Mouse (Mus musculus) heart, embryonic 12.5 days (tissue): ENCODE measurements around the gene Msto1. TPM values are rescaled to one million over a fixed set of nuclear protein-coding genes. Genes with fewer than 3 reads are reported as not detected.
"Not testable (repeated sequence)": the region's sequence is repeated elsewhere in the genome, so short reads cannot be mapped to it uniquely, and the experiment has no call there.

Source experiments
- ATAC-seq: fragments of 200-750 bp; cut with Nextera tagmentation; 2 replicates; pipeline ENCODE4 v1.8.0; 2017; ENCODE audit warnings: moderate TSS enrichment, moderate library complexity; ENCODE audit not compliant: insufficient number of reproducible peaks, low FRiP score
- H3K27ac ChIP-seq: fragments of 300-500 bp; sonication (generic); 2 replicates; pipeline ENCODE4 v1.5.1; 2016; ENCODE audit warnings: mild to moderate bottlenecking, moderate library complexity; ENCODE audit not compliant: poor library complexity, severe bottlenecking
- H3K27me3 ChIP-seq: fragments of 300-500 bp; sonication (generic); replicated peaks from 2 replicates; pipeline ENCODE4 v1.6.1; 2016; ENCODE audit warnings: mild to moderate bottlenecking, moderate library complexity
- H3K36me3 ChIP-seq: fragments of 300-500 bp; sonication (generic); 2 replicates; pipeline ENCODE4 v1.6.1; 2016; ENCODE audit warnings: mild to moderate bottlenecking, moderate library complexity
- H3K4me1 ChIP-seq: fragments of 300-500 bp; sonication (generic); replicated peaks from 2 replicates; pipeline ENCODE4 v1.6.1; 2016; ENCODE audit warnings: mild to moderate bottlenecking
- H3K4me2 ChIP-seq: fragments of 300-500 bp; sonication (generic); 2 replicates; pipeline ENCODE4 v1.6.1; 2016; ENCODE audit warnings: mild to moderate bottlenecking, moderate library complexity
- H3K4me3 ChIP-seq: fragments of 300-500 bp; sonication (generic); 2 replicates; pipeline ENCODE4 v1.5.1; 2016; ENCODE audit warnings: mild to moderate bottlenecking
- H3K9ac ChIP-seq: fragments of 300-500 bp; sonication (generic); 2 replicates; pipeline ENCODE4 v1.6.1; 2016; ENCODE audit warnings: mild to moderate bottlenecking, moderate library complexity
- H3K9me3 ChIP-seq: fragments of 300-500 bp; sonication (generic); replicated peaks from 2 replicates; pipeline ENCODE4 v1.6.1; 2016; ENCODE audit warnings: mild to moderate bottlenecking, moderate library complexity
- WGBS: fragments of 180-500 bp; shearing (Covaris S2); methylation state at CpG from one replicate; pipeline ENCODE4 v1.1.7; 2016; 5-methylcytosine and 5-hydroxymethylcytosine counted together
- polyA plus RNA-seq: library from polyadenylated mRNA; unstranded; fragments of >200 nt; fragmentation: Nextera tagmentation; extraction: Ambion mirVana; gene quantifications from 2 replicates; pipeline ENCODE4 v1.2.1, GENCODE M21; 2016

The Msto1 gene
- polyA plus RNA-seq, 1 experiment from 2014 or later: 48.9 TPM

DNA sequence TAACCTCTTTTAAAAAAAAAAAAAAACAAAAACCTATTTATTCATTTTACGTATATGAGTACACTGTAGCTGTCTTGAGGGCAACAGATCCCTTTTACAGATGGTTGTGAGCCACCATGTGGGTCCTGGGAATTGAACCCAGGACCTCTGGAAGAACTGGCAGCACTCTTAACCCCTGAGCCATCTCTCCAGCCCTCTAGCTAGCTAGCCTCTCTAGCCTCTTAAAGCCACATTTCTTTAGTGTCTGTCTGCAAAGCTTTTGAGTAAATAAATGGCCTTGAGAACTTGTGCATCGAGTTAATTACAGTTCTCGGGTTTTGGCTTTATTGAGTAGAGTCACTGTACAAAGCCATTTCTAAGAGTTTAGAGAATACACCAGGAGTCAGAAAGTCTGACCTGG, 9.0 kb downstream of the Msto1 start:
- Histone ChIP-seq H3K4me2 (no peak overlapping the region), H3K27ac (no peak overlapping the region), H3K27me3 (no peaks in the 10 kb centered on the region), H3K9ac (no peak overlapping the region), H3K4me1 (no peaks in the 10 kb centered on the region), H3K36me3 (peaks cover 88% of the 10 kb centered on the region), H3K4me3 (no peak overlapping the region), H3K9me3 (no peaks in the 10 kb centered on the region)
- 85% methylated on average over 3 of the region's 3 CpGs for WGBS
- no peak for ATAC-seq

- not testable (repeated sequence) for H3K4me1 ChIP-seq, H3K4me2 ChIP-seq, H3K9ac ChIP-seq, H3K27me3 ChIP-seq, H3K4me3 ChIP-seq, ATAC-seq, H3K9me3 ChIP-seq, H3K27ac ChIP-seq
- H3K36me3 ChIP-seq: peaks cover 31% of the 10 kb centered on the region
- WGBS: 96% methylated on average over 7 of the region's 7 CpGs
These were observed 20.8 kb downstream of the Msto1 start for GRCm38 (mm10) chr3:88893011-88893410.

- H3K9ac ChIP-seq, H3K4me3 ChIP-seq, H3K27ac ChIP-seq, H3K4me2 ChIP-seq, H3K4me1 ChIP-seq, H3K27me3 ChIP-seq, ATAC-seq, H3K9me3 ChIP-seq: not testable (repeated sequence)
- peaks cover 18% of the 10 kb centered on the region for H3K36me3 ChIP-seq
- 95% methylated on average over 4 of the region's 4 CpGs for WGBS
These were observed 31.3 kb downstream of the Msto1 start for GRCm38 (mm10) chr3:88882536-88882935.

GRCm38 (mm10) chr3:88868449-88868848, 45.4 kb downstream of the Msto1 start:
- not testable (repeated sequence) for H3K27ac ChIP-seq, H3K4me1 ChIP-seq, H3K4me3 ChIP-seq, H3K9me3 ChIP-seq, H3K9ac ChIP-seq, ATAC-seq, H3K27me3 ChIP-seq, H3K4me2 ChIP-seq
- 80% methylated on average over 2 of the region's 4 CpGs for WGBS
- H3K36me3 ChIP-seq: peaks cover 26% of the 10 kb centered on the region

- not testable (repeated sequence) for H3K4me3 ChIP-seq, H3K27me3 ChIP-seq, ATAC-seq, H3K27ac ChIP-seq, H3K9me3 ChIP-seq, H3K4me2 ChIP-seq, H3K4me1 ChIP-seq, H3K9ac ChIP-seq
- H3K36me3 ChIP-seq: peaks cover 37% of the 10 kb centered on the region
- WGBS: no CpG with 5 or more reads among the region's 8 CpGs
These were observed 46.6 kb downstream of the Msto1 start for GRCm38 (mm10) chr3:88867177-88867576.

DNA sequence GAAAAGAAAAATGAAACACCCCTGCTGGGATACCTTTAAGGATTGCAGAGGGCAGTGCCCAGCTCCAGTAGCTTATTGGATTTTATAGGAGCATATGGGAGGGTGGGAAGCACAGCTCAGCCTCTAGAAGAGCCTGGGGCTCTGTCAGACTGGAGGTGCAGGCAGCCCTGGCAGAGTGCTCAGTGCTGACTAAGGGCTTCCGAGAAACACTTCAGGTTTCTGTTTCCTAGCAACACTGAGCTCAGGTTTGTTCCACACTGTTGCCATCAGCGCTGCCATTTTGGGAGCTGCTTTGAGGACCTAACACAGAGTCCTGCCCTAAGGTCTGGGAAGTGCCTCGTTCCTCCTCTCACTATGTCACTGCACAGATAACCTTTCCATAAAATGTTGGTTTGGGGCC, 47.1 kb downstream of the Msto1 start:
- H3K4me3 ChIP-seq, H3K4me1 ChIP-seq, H3K27ac ChIP-seq, H3K9me3 ChIP-seq, ATAC-seq, H3K4me2 ChIP-seq, H3K9ac ChIP-seq, H3K27me3 ChIP-seq: not testable (repeated sequence)
- no CpG with 5 or more reads among the region's 3 CpGs for WGBS
- peaks cover 42% of the 10 kb centered on the region for H3K36me3 ChIP-seq

- Histone ChIP-seq H3K9ac (no peak overlapping the region), H3K4me1 (no peaks in the 10 kb centered on the region; the same call in 1 of the 2 replicates), H3K9me3 (no peaks in the 10 kb centered on the region), H3K4me3 (no peak overlapping the region), H3K27me3 (no peaks in the 10 kb centered on the region), H3K27ac (no peak overlapping the region), H3K4me2 (no peak overlapping the region), H3K36me3 (peaks cover 84% of the 10 kb centered on the region)
- WGBS: 92% methylated on average over 3 of the region's 3 CpGs
- no peak for ATAC-seq
These were observed 51.7 kb downstream of the Msto1 start for GRCm38 (mm10) chr3:88862129-88862528.

DNA sequence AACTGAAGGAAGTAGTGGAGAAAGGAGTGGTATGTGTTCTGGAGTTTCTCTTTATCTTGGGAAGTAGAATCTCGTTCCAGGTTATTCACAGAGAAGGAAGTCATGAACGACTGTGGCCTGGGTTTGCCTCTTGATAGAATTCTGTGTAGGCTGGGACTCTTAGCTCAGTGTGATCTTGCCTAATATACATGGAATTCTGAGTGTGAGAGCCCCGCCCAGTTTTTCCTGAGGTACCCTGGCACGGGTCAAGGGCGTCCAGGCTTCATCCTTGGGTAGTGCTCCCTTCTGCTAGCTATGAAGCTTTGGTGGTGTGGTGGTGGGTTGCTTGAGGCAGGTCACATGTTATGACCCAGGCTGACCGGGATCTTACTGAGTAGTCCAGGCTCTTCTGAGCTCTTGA, 58.0 kb downstream of the Msto1 start:
- Histone ChIP-seq H3K4me3 (no peak overlapping the region), H3K9me3 (no peaks in the 10 kb centered on the region), H3K4me1 (peaks cover 12% of the 10 kb centered on the region), H3K27ac (peak overlapping the region; percentile 11; the same call in 1 of the 2 replicates), H3K36me3 (peaks cover 67% of the 10 kb centered on the region), H3K9ac (no peak overlapping the region), H3K4me2 (no peak overlapping the region), H3K27me3 (no peaks in the 10 kb centered on the region)
- 51% methylated on average over 6 of the region's 6 CpGs for WGBS
- ATAC-seq: peak; percentile 42; the same call in 1 of the 2 replicates

Other genes starting within 250 kb of the Msto1 start
- gene Khdc4, start 228.2 kb downstream of the Msto1 start, polyA plus RNA-seq: 75.3 and 75.6 TPM in 2 replicates
- 45.9 and 46.5 TPM in 2 replicates for gene Rit1, start 197.2 kb downstream of the Msto1 start, polyA plus RNA-seq
- gene Syt11, start 138.8 kb downstream of the Msto1 start, polyA plus RNA-seq: 18.4 and 20.0 TPM in 2 replicates
- gene Gon4l, start 78.8 kb downstream of the Msto1 start, polyA plus RNA-seq: 11.9 and 12.3 TPM in 2 replicates
- gene Ash1l, start 36.6 kb upstream of the Msto1 start, polyA plus RNA-seq: 15.9 and 17.2 TPM in 2 replicates
- gene Dap3, start 37.2 kb upstream of the Msto1 start, polyA plus RNA-seq: 141 and 146 TPM in 2 replicates
- gene Rusc1, start 179.3 kb upstream of the Msto1 start, polyA plus RNA-seq: 10.1 and 10.5 TPM in 2 replicates
- gene Gm43738, start 187.1 kb upstream of the Msto1 start, polyA plus RNA-seq: not detected in 2 replicates
- gene Fdps, start 188.0 kb upstream of the Msto1 start, polyA plus RNA-seq: 130 and 136 TPM in 2 replicates
- gene Pklr, start 222.1 kb upstream of the Msto1 start, polyA plus RNA-seq: 1.7 and 2.8 TPM in 2 replicates
- 0.45 and 0.65 TPM in 2 replicates for gene Hcn3, start 246.2 kb upstream of the Msto1 start, polyA plus RNA-seq